Mouse (Mus musculus): Measurements from ENCODE around the gene Plcl1.

Plcl1 gene

GRCm38 (mm10) chr1:55702106-55702505 lies 296.4 kb downstream of the Plcl1 start:
- in situ Hi-C loops (cut with MboI) = no loop called here

DNA sequence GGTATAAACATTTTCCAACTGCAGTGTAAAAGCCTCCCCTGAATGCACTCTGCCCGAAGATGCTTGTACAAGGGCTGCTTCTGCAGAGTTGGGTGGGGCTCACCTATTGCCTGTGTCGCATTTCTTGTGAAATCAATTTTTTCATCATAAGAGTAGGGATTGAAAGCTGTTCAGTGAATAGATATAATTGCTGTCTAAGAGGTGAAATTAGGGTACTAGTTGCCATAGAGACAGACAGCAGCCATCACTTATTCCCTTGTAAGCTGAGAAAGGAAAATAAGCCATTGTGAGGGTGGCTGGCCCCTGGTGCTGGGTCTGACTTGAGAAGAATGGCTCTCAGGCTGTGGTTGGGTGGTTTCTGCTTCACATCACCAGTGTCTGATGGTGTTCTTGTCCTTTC lies 299.0 kb downstream of the Plcl1 start:
- in situ Hi-C loops (cut with MboI) = no loop called here

DNA sequence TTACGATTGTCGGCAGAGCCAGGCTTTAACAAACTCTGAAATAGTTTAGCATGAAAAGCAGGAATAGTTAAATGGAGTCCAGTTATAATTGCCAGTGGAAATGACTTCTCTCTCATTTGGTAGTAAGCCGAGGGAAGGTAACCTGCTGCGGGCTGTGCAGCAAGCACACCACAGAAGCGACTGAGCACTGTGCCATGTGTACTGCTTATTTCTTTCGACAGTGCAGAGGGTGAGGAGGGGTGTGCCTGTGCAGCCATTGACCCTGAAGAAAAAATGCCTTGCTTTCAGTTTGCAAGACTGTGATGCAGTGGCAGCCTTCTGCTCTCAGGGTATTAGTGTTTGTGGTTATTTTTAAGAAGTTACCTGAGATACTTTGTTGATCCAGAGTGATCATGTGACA lies 299.5 kb downstream of the Plcl1 start:
- in situ Hi-C loops (cut with MboI) = no loop called here

- in situ Hi-C loops (cut with MboI) = no loop called here
Measured at GRCm38 (mm10) chr1:55705756-55706155, 300.0 kb downstream of the Plcl1 start.

GRCm38 (mm10) chr1:55706933-55707332 lies 301.2 kb downstream of the Plcl1 start:
- in situ Hi-C loops (cut with MboI) = no loop called here

DNA sequence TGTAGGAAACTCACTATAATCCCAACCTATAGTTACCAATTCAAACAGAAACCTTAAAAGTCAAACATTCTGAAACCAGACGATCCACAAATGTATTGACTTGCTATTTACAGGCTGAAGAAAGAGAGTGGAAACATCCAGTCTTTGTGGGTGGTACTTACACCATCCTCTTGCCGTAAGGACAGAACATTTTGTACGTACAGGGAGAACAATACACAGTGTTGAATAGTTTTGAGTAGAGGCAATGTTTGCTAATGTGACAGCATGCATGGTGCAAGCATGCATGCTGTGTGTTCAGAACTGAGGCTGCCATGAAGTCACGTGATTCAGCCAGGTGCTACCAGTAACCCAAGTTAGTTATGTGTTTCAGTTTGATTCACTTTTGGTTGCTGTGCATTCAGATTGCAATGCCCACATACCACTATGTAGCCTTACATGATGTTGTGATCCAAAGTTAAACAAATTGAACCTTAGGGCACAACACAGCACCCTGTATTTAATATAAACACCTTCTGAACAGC lies 311.6 kb downstream of the Plcl1 start:
- in situ Hi-C loops (cut with MboI) = no loop called here

GRCm38 (mm10) chr1:55725428-55725827 lies 319.7 kb downstream of the Plcl1 start:
- in situ Hi-C loops (cut with MboI) = no loop called here

- in situ Hi-C loops (cut with MboI) = no loop called here
Measured at GRCm38 (mm10) chr1:55729332-55729731, 323.6 kb downstream of the Plcl1 start.

GRCm38 (mm10) chr1:55732951-55733350 lies 327.2 kb downstream of the Plcl1 start:
- in situ Hi-C loops (cut with MboI) = no loop called here

DNA sequence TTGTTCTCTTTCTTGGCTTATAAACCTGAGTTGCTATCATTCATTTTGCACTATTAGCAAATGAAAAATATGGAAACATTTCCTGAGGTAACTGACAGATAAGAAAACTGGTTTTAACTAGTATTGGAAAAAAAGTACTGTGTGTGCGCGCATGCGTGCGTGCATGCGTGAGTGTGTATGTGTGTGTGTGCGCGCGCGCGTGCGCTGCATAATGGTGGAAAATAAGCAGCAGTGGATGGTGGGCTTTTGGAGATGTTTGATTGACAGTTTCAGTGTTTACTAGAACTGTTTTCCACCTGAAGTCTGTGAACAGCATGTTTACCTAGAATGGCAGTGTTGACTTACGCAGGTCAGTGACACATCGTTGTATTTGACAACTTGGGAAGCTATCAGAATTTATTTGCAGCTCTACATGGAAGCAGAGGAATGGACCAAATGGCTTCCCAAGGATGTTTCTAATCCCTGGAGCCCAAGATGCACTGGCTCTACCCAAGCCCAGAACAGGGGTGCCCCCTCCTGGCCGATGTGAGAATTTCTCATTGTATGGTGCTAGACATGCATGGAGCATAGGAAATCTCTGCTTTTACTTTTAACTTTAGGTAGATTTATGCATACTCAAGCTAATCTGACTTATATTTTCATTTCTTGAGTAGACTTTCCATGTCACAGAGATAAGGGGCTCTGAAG lies 330.5 kb downstream of the Plcl1 start:
- in situ Hi-C loops (cut with MboI) = no loop called here

GRCm38 (mm10) chr1:55736762-55737288 lies 331.1 kb downstream of the Plcl1 start:
- in situ Hi-C loops (cut with MboI) = no loop called here

GRCm38 (mm10) chr1:55738746-55739365 lies 333.1 kb downstream of the Plcl1 start:
- in situ Hi-C loops (cut with MboI) = no loop called here

DNA sequence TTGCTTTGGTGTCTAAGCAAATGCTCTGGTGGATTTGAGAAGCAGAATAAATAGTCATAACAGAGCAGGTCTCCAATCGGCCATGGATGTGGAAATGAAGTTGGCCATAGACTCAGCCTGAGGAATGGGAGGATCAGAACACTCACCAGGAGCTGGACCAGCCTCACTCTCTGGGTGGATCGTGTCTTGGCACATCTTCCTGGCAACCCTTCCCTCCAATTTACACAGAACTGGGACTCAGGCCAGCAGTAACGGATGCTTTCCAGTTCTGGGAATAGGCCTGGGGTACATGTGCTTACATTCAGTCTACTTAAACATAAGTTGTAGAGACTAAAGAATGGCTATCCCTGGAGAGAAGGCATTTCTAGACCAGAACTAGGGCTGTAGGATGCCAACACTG lies 336.2 kb downstream of the Plcl1 start:
- in situ Hi-C loops (cut with MboI) = loop anchor here (10.0 kb wide), 1 partner anchor 337 kb away; the partner anchor contains the start of gene Plcl1

GRCm38 (mm10) chr1:55748516-55748915 lies 342.8 kb downstream of the Plcl1 start:
- in situ Hi-C loops (cut with MboI) = loop anchor here (10.0 kb wide), 1 partner anchor 344 kb away; the partner anchor contains the start of gene Plcl1

DNA sequence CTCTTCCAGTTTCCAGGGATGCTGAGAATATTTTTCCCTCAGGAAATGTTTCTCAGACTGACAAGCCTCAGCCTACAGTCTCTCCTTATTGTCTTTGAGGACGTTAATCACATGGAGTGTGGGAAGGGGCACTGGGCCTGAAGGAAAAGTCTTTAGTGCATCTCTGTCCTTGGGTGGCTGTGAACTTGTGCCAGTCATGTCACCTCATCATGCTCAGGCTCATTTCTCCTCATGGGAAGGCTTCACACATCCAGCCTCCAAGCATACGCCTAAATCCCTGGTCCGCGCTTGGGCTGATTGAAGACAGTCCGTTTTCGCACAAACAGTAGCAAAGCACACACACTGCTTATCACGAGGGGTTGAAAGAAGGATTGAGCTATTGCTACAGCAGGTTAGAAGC lies 344.0 kb downstream of the Plcl1 start:
- in situ Hi-C loops (cut with MboI) = loop anchor here (10.0 kb wide), 1 partner anchor 345 kb away; the partner anchor contains the start of gene Plcl1

GRCm38 (mm10) chr1:55755742-55756141 lies 350.0 kb downstream of the Plcl1 start:
- in situ Hi-C loops (cut with MboI) = no loop called here

GRCm38 (mm10) chr1:55762284-55762683 lies 356.6 kb downstream of the Plcl1 start:
- in situ Hi-C loops (cut with MboI) = no loop called here

DNA sequence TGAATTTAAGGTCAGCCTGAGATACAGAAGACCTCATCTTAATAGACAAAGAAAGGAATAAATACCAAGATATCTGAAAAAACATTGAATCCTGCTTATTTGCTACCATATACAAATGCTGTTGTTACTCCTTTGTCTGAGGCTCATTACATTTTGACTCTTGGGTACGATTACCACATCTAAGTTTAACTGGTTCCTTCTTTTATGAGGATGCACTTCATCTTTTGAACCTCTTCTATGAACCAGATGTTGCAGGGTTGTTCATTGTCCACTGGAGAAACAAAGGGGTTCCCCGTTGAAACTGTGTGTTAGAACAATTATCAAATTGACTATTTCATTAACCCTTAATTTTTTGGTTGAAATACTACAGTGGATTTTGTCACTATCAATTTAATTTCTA lies 357.4 kb downstream of the Plcl1 start:
- in situ Hi-C loops (cut with MboI) = no loop called here

DNA sequence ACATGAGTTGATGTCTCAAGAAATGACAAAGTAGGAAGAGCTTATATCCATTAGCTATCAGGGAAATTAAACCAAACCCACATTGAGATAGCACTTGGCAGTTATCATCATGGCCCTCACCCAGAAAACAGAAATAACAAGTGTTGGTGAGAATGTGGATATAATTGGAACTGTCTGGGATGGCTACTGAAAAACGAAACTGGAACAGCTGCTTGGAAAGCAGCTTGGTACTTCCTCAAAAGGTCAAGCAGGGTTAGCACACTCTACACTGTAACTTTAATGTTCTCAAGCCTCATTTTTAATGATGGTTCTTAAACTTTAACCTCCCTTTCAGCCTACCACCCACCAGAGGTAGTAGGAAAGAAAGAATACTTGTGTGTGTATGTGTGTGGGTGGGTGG lies 361.0 kb downstream of the Plcl1 start:
- in situ Hi-C loops (cut with MboI) = no loop called here

GRCm38 (mm10) chr1:55770072-55770785 lies 364.5 kb downstream of the Plcl1 start:
- in situ Hi-C loops (cut with MboI) = no loop called here

- in situ Hi-C loops (cut with MboI) = no loop called here
Measured at GRCm38 (mm10) chr1:55792817-55793216, 387.1 kb downstream of the Plcl1 start.

All from mature B cell (primary cell).